Mouse (Mus musculus): ENCODE measurements at regions not wholly inside any gene's neighbourhood (a gene's known extent, or its start where the extent isn't known, plus 50 kb on each side); places are given as distances from the start of the nearest gene placed in this dataset.

- no peak for DNase-seq
These were observed 163.5 kb downstream of the Maf start for GRCm38 (mm10) chr8:115544067-115544466.

GRCm38 (mm10) chr8:115542935-115543334 is 164.7 kb downstream of the Maf start:
- no peak for DNase-seq

- DNase-seq, result no peak
These were observed 168.0 kb downstream of the Maf start for GRCm38 (mm10) chr8:115539600-115539999.

GRCm38 (mm10) chr8:115538236-115538635 is 169.4 kb downstream of the Maf start:
- no peak for DNase-seq

- DNase-seq, result no peak
These were observed 169.8 kb downstream of the Maf start for GRCm38 (mm10) chr8:115537761-115538160.

GRCm38 (mm10) chr8:115536554-115537346 is 170.8 kb downstream of the Maf start:
- DNase-seq, result no peak

GRCm38 (mm10) chr8:115536001-115536400 is 171.6 kb downstream of the Maf start:
- no peak for DNase-seq

- no peak for DNase-seq
These were observed 173.6 kb downstream of the Maf start for GRCm38 (mm10) chr8:115534030-115534429.

- no peak for DNase-seq
These were observed 176.3 kb downstream of the Maf start for GRCm38 (mm10) chr8:115531343-115531742.

- DNase-seq, result no peak
These were observed 177.8 kb downstream of the Maf start for GRCm38 (mm10) chr8:115529568-115530342.

GRCm38 (mm10) chr8:115528879-115529278 is 178.7 kb downstream of the Maf start:
- DNase-seq, result no peak

- DNase-seq, result no peak
These were observed 182.4 kb downstream of the Maf start for GRCm38 (mm10) chr8:115525149-115525548.

GRCm38 (mm10) chr8:115524713-115525112 is 182.9 kb downstream of the Maf start:
- DNase-seq, result no peak

- no peak for DNase-seq
These were observed 185.1 kb downstream of the Maf start for GRCm38 (mm10) chr8:115522527-115522926.

- peak; percentile 21 for DNase-seq
These were observed 191.9 kb downstream of the Maf start for GRCm38 (mm10) chr8:115515647-115516046.

- DNase-seq, result peak; percentile 70
These were observed 193.1 kb downstream of the Maf start for GRCm38 (mm10) chr8:115514485-115514884.

- DNase-seq, result no peak
These were observed 200.4 kb downstream of the Maf start for GRCm38 (mm10) chr8:115507180-115507579.

- DNase-seq, result peak; percentile 23
These were observed 200.9 kb downstream of the Maf start for GRCm38 (mm10) chr8:115506741-115507140.

GRCm38 (mm10) chr8:115496016-115496415 is 211.6 kb downstream of the Maf start:
- peak; percentile 18 for DNase-seq

GRCm38 (mm10) chr8:115494353-115494752 is 213.2 kb downstream of the Maf start:
- DNase-seq, result no peak

- DNase-seq, result no peak
These were observed 220.7 kb downstream of the Maf start for GRCm38 (mm10) chr8:115486904-115487303.

GRCm38 (mm10) chr8:115481136-115481535 is 226.5 kb downstream of the Maf start:
- no peak for DNase-seq

- DNase-seq, result no peak
These were observed 229.1 kb downstream of the Maf start for GRCm38 (mm10) chr8:115478406-115479060.

- no peak for DNase-seq
These were observed 231.5 kb downstream of the Maf start for GRCm38 (mm10) chr8:115476071-115476470.

Measured in thymus, postnatal 25 days (tissue).